Mouse (Mus musculus) skeletal muscle tissue, adult 2 months (tissue): ENCODE measurements around the gene Fbxo5.
A peak's percentile ranks its signal among the peaks of the same experiment; 100 is the strongest.

Source experiments
- DNase-seq: peaks from one replicate; pipeline ENCODE4 v3.0.0-alpha.2; 2012; ENCODE audit warnings: low read depth, low spot score

The Fbxo5 gene

DNA sequence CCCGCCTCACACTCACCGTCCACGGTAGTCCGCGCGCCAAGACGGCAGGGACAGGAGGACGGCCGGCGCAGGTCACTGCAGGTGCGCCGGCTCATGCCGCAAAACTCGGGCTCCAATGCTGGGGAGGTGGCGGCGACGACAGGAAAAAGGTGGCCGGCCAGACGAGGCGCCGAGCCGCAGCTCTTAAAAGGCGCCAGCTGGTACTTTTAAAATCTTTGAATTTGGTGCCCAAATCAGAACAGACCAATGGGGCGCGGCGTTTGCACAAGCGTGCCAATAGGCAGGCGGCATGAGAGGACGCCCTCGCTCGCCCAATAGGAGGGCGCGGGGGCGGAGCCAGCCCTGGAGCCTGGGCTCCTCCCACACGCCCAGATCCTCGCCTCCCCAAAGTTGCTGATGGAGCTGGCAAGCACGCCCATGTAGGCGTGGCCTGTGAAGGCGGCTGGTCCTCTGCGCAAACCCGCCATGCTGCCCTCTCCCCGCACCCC lies at the start of gene Fbxo5:
Gene Fbxo5 (minus strand): TSS at position 358 of the 488 bp plus-strand sequence.
- peak; percentile 99 for DNase-seq

DNA sequence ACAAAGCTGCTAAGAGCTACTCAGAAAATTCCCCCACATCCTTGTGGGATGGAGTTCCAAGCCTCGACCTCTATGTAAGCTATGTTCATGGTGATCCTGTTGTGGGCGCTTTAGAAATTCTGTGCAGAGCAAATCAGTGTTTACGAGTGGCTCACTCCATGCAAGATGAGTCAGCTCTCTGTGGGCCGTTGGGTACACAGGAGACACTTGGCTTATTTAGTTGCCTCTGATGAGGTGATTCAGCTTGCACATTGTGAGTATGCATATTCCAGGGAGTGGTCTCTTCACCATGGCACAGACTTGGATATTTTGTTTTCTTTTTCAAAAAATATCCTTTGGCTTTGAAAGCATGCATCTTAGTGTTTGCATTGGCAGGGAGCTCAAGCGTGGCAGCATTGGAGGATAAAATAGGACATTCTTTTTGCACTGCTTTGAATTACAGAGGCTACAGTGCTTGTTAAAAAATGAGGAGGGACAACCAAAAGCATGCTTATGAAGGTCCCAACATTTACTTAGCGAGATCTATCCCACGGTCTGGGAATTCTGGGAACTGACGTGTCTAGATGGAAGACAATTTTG lies 48.0 kb upstream of the Fbxo5 start:
- no peak for DNase-seq

DNA sequence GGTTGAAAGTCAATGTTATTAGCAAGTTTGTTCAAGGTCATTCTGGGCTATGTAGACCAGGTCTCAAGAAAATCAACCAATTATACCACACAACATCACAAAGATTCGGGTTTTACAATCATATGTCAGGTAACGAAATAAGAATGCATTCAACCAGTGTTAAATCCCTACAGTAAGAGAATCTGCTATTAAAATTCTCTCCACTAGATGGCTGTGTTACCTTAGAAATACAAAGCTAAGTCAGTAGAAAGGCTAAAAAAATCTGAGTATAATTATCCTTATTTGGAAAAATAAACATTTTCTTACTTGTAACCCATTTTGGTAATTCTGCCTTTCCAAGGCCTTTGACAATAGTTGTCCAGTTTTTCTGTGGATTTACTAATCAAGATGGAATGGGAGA lies 41.5 kb upstream of the Fbxo5 start:
- no peak for DNase-seq

DNA sequence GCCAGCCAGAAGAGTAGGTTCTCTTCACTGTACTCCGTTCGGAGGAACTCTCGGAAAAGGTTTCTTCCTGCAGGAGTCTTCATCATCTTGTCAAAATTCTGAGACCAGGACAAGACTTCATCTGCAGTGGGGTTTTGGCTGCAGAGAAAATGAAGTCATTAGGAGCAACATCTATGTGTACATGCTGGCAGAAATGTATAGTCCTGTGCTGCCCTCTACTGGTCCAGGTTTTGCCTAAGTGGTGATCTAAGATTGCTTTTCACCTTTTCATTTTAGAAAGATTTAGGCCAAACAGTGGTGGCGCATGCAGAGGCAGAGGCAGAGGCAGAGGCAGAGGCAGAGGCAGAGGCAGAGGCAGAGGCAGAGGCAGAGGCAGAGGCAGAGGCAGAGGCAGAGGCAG lies 36.0 kb upstream of the Fbxo5 start:
- no peak for DNase-seq

DNA sequence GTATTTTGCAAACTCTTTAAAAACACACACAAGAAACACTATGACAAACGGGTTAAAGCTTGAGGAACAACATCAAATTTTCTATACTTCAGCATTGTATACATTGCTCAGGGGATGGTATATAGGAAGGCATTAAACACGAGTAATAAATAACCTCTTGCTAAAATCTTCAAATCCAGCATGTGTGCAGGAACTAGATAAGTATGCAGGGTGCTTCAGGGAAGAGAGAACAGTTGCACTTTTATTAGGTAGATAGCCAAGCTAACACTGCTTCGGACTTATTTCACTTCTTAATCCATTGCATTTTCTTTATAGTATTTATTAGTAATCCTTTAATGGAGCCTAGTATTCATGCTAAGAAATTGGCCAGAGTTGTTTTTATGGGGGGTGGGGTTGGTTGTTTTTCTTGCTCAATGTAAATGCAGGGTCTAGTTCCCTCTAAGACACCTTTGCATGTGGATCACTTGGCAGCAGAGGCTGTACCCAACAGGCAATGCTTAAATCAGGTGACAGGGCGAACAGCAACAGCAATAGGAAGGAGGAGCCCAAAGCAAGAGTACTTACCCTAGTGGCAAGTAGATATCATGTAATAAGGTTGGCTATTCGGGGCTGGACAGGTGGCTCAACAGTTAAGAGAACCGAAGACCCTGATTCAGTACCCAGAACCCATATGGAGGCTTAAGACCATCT lies 21.1 kb upstream of the Fbxo5 start:
- no peak for DNase-seq

DNA sequence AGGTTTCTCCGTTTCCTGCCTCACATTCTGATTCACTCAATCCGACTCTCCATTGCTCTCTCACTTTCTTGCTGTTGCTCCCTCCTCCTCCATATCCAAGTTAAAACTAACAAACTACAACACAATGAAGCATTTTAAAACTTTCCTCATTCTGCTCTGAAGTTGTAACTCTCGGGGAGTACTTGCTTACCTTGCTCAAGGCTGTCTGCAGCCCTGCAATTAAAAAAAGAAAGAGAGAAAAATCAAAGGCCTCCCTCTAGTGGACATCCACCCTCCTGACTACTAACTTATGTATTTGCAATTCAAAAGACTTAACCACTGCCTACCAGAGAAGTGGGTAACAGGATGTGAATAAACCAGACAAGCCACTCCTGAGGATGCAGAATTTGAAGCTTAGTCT lies 19.4 kb upstream of the Fbxo5 start:
- DNase-seq, result peak; percentile 42

DNA sequence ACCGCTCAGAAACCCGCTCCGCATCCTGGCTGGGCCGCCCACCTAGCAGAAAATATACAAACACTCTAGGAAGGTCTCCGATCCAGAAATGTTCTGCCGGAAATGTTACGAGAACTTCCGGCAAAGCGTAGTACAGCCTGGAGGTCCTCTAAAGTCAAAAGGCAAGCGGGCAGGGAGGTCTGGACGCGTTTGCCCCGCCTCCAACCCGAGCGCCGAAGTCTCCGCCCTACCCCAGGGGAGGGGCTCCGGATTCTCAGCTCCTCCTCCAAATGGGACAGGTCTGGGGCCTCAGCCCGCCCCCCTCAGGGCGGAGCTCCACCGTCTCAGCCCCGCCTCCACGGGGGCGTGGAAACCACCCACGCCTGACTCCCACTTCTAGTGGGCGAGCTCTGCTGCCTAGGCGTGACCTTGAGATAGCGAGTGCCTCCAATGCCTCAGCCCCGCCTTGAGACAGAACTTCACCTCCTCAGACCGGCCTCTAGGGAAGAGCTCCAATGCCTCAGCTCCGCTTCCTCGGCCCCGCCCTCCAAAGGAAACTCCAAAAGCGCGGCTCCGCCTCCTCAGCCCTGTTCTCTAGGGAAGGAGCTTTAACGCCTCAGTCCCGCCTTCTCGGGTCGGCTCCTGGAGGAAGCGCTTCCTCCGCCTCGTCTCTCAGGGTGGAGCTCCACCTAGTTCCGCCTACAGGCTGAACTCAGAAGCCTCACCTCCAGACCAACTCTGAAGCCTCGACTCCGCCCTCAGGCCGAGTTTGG lies 18.5 kb upstream of the Fbxo5 start, which contains the start of gene Mtrf1l:
Gene Mtrf1l (minus strand): TSS at position 171 of the 752 bp plus-strand sequence.
- peak; percentile 97 for DNase-seq

DNA sequence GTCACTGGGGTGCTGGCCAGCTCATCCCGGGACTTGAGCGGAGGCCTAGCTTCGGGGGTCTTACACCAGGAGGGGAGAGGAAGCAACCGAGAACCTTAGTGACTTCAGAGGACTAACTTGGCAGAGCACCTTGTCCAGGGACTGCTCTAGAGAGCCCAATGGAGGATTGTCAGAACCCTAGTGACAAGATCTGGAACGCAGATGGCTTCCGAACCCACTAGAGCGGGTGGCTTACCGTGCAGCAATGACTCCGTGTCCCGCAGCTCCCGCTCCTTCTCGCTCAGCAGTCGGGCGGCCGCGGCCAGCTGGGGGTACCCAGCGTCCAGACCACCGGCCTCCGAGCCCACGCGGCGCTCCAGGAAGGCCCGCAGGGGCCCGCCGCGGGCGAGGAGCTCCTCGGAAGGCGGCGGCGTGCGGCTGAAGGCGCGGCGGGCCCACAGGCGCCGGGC lies 17.9 kb upstream of the Fbxo5 start:
- peak; percentile 12 for DNase-seq

DNA sequence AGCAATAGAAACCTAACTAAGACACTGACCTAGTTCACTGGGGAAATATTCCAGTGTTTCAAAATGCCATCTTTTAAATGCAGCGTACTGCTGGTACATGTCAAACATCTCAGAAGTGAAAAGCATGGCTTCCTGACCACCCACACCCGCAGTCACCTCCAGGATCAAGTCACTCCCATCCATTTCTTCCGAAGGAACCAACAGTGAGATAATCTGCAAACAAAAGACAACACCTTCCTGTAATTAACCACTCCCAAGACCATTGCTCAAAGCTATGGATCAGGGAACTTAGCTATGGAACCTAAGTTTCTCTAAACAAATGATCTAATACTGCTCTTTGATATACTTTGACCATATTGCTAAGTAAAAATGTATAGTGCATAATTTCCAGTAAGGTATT lies 13.4 kb upstream of the Fbxo5 start:
- no peak for DNase-seq

DNA sequence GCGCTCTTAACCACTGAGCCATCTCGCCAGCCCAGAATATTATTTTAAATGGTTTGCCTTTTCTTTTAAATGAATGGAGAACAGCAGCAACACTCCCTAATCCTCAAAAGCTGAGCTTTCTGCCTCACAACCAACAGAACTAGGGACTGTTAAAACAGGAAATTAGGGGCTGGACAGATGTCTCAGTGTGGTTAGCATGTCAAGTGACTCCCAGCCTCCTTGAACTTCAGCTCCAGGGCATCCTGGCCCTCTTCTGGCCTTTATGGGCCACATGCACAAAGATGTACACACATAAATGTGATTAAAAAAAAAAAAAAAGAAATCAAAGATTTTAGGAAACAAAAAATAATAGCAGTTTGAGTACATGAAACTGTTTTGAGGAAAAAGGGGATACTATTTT lies 10.6 kb upstream of the Fbxo5 start:
- no peak for DNase-seq

DNA sequence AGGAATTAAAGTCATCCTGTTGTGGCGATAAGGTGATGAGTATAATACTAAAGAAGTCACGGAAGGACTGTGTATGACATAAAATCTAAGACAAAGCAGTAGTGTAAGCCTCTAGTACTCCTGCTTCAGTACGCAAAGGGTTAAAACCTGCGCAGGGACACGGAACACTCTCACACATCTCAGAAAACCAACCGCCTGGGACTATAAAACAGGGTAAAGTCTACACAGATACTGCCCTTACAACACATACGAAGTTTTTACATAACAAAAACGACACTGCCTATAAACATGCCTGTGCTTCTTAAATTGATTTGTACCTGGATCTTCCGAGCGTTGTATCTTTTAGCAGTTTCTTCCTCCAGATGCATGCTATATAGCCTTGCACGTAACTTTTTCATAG lies 8.3 kb upstream of the Fbxo5 start:
- DNase-seq, result no peak

DNA sequence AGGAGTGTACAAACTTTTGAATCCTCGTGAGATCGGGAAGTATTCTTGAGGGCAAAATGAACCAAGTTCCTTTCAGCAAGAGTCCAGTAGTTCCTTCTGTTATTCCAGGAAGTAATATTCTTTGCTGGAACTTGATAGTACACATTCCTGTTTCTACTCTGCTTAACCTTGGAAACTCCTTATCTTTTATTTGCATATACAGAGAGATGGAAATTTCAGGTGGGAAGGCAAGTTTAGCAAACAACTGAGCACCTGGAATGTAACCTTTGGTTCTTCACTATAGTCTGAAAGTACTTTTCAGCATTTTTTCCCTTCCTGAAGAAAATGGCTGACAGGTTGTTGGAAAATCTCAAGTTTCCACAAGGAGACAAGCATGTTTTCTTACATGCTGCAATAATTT lies 2.3 kb upstream of the Fbxo5 start:
- no peak for DNase-seq

DNA sequence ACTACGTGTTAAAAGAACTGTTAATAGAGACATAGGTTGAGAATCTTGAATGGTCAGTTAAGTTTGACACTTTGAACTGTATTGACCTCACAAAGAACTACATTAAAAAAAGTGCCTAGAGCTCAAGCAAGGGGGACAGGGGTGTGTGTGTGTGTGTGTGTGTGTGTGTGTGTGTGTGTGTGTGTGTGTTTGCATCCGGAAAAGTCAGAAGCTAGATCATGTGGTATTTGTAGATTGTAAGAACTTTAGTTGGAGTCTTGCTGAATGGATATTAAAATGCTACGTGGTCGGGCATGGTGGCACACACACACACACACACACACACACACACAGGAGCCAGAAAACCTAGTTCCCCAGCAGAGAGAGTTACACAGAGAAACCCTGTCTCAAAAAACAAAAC lies 1.6 kb upstream of the Fbxo5 start:
- DNase-seq, result no peak

DNA sequence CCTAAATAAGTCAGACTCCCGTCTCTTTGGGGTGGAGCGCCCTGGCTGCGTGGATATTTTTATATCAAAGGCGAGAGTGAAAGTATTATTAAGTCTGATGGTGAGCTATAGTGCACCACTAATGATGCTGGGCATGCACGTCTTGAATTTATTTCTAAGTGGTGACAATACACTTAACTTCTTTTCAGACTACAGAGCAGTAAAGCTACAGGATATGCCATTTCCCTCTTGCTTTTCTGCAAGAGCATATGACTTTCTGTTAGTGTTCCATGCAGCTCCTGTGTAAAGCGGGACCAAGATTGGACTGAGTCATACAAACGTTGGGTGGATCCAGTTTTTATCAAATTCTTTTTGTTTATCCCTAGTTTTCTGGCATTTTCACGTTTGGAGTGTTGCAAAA lies 1.0 kb upstream of the Fbxo5 start:
- peak; percentile 10 for DNase-seq

DNA sequence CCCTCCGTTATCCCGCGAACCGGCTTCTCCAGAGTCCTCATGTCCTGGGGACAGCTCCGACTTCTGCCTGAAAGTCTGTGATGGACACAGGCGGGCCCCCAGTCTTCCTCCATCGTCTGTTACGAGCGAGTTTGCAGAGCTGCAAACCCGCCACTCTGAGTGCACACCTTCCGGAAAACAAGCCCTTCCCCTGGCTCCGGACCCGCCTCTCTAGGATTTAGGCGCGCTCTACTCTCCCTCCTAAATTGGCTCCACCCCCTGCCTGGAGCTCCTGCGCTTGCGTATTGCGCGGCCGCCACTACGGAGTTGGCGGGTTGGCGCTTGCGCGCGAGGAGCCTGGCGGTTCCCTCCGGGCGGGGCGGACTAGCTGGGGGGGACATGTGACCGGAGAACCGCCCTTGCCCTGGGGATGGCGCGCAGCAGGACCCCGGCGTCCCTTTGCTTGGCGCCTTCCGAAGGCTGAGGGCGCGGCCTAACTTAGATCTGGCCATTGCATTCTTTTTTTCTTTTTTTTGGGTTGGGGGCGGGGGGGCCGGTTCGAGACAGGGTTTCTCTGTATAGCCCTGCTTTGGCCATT lies 419 bp upstream of the Fbxo5 start:
- DNase-seq, result peak; percentile 97

DNA sequence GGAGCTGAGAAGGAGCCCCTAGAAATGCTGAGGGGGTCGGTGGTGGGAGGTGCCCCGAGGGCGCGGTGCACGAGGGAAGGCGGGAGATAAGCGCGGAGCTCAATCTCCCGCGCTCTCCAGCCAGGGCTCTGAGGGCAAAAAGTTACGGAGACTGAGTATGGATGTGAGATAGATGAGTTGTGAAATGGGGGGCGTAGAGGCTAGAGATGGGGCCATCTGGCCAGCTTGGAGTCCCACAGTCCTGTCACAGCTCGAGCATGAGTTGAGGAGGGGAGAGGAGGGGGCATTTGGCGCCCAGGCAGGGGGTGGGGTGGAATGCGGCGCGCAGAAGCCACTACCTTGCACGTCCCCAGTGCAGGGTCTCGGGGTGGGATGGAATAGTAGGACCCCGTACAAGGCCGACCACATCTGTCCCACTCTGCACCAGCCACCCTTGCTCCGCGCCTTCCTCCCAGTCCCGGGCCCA lies 676 bp downstream of the Fbxo5 start:
- DNase-seq, result no peak

DNA sequence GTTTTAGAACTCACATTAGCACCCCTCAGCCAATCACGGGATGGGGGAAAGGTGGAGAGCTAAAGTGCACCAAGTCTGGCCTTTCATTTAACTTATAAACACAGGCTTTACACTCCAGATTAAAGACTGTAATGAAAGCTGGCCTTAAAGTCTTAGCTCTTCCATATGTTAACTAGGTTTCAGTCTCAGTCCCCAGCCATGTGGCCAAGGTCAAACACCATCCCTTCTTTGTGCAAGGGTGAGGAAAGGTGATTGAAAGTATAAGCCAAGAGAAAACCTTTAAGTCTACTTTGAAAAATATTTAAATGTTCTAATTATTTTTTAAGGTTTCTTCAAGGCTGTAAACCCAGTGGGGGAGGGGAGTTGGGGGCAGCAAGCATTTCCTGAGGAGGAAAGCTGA lies 1.7 kb downstream of the Fbxo5 start:
- DNase-seq, result no peak

DNA sequence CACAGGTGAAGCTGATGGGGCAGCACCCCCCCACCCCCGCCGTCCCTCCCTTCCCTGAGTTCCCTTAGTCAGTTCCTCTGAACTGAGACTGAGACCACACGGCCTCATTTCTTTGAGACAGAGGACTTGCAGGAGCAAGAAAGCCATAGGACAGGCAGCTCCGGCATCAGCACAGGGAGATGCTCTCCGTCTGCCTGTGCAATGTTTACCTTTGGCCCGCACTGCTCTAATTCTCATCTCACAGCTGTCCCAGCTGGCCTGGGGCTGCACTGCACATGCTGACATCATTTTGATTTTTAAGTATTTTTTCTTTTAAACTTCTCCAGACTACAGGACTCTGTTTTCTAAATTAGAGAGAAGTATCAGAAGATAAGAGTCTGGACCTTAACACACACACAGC lies 2.5 kb downstream of the Fbxo5 start:
- DNase-seq, result no peak

DNA sequence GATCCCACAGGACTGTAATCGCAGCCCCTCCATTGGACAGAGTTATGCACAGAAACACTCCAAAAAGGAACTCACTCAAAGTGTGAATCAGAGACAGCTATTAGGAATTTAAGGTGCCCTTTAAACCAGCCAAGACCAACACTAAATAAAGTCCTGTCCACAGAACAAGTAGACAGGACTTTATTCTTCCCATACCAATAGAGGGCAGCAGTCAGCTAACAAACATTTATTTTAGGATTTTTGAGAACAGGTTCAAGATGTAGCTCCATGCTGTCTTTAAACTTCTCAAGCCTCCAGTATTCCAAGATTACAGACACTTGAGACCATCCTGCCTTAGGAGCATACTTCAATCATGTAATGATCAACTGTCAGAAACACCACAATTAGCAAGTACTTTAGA lies 4.9 kb downstream of the Fbxo5 start:
- no peak for DNase-seq

DNA sequence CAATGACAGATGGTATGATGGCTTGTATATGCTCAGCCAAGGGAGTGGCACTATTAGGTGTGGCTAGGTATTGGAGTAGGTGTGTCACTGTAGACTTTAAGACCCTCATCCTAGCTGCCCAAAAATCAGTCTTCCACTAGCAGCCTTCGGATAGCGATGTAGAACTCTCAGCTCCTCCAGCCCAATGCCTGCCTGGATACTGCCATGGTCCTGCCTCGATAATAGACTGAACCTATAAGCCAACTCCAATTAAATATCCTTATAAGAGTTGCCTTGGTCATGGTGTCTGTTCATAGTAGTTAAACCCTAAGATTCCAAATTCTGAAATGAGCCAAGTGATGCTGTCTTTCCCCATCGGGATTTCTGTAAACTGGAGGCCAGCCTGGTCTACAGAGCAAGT lies 7.3 kb downstream of the Fbxo5 start:
- no peak for DNase-seq

DNA sequence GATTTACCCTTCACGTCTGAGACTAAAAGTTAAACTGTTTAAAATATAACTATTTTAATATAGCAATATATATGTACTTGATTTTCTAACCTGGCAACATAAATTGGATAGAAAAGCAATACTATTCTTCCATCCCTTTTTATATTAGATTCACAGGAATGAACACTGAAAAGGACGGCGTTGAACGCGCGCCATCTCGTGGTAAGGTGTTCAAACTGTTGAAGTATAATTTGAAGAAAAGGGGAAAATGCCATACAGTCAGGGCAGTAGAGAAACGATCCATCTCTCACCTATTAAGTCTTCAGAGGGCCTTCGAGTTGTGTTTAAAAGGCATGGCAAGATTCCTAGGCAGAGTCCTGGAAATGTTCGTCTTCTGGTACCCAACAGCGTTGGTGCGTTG lies 14.7 kb downstream of the Fbxo5 start:
- DNase-seq, result no peak

DNA sequence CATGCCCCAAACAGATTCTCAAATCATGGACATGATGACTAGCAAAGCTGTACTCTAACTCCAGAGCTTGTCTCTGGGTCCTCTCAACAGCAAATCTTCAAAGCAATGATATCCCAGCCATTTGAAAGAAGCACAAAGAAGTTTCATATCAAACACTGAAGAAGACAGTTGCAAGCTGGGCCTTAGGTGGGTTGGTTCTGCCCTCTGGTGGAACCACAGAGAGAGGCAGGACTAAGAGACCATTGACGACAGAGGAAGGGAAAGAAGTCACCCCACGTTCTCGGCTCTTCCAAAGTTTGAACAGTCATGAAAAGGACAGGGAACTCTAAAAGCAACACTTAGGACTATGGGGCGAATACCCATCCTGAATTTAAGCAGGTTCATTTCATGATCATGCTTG lies 18.5 kb downstream of the Fbxo5 start:
- DNase-seq, result no peak
